Mouse (Mus musculus) bone marrow macrophage, adult 2 months (primary cell): Measurements from ENCODE around the gene Mars.

Experiments
- CTCF ChIP-seq: IDR thresholded peaks from 2 replicates; pipeline ENCODE4 v1.5.1; 2012; ENCODE audit warnings: low read depth, mild to moderate bottlenecking, low read length, moderate library complexity
- POLR2A ChIP-seq: IDR thresholded peaks from 2 replicates; pipeline ENCODE4 v1.6.1; 2012; ENCODE audit warnings: mild to moderate bottlenecking, low read depth, low read length, borderline replicate concordance

DNA sequence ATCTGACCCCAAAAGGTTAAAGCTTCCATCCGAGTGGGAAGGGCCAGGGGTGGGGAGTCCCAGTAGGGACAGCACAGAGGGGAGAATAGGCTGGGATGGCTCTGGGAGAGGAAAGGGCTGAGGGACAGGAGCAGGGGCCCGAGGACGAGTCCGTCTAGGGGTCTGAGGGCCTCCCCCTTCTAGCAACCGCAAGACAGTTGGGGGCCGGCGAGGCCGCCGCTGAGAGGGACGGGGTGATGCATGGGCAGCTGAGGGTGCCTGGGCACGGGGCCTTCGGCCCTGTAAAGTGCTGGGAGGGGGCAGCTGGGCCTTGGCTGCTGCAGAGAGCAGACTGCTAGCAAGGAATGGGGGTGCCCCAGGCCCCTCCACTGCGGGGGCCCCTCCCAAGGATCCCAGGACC, 25.9 kb downstream of the Mars start:
- TF ChIP-seq CTCF (no peak), POLR2A (no peak)
